Mouse (Mus musculus) E14TG2a.4 (cell line): ENCODE measurements around the gene Tmem101.
"Not testable (repeated sequence)": the region's sequence is repeated elsewhere in the genome, so short reads cannot be mapped to it uniquely, and the experiment has no call there.

Experiments used
- CTCF ChIP-seq: conservative IDR thresholded peaks from 2 replicates; pipeline ENCODE4 v1.5.1; 2014; ENCODE audit warnings: low read length
- POU5F1 ChIP-seq: IDR thresholded peaks from 2 replicates; pipeline ENCODE4 v1.6.1; 2014; ENCODE audit warnings: low read length, borderline replicate concordance

DNA sequence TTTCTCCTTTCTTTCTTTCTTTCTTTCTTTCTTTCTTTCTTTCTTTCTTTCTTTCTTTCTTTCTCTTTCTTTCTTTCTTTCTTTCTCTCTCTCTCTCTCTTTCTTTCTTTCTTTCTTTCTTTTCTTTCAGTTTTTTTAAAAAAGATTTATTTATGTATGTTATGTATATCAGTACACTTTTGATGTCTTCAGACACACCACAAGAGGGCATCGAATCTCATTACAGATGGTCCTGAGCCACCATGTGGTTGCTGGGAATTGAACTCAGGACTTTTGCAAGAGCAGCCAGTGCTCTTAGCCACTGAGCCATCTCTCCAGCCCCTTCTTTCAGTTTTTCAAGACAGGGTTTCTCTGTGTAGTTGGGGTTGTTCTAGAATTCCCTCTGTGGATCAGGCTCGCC lies 1.8 kb upstream of the Tmem101 start:
- TF ChIP-seq CTCF, POU5F1: not testable (repeated sequence)
